Mouse (Mus musculus): ENCODE measurements around the gene Arhgef12.

The Arhgef12 gene

GRCm38 (mm10) chr9:43076163-43076562 lies 30.9 kb downstream of the Arhgef12 start:
- no peak for DNase-seq (ENCODE audit: low spot score in 2 of 2)

GRCm38 (mm10) chr9:43074611-43075010 lies 32.4 kb downstream of the Arhgef12 start:
- no peak for DNase-seq (ENCODE audit: low spot score in 2 of 2)

- no peak for DNase-seq (ENCODE audit: low spot score in 2 of 2)
These were observed 35.3 kb downstream of the Arhgef12 start for GRCm38 (mm10) chr9:43071741-43072140.

DNA sequence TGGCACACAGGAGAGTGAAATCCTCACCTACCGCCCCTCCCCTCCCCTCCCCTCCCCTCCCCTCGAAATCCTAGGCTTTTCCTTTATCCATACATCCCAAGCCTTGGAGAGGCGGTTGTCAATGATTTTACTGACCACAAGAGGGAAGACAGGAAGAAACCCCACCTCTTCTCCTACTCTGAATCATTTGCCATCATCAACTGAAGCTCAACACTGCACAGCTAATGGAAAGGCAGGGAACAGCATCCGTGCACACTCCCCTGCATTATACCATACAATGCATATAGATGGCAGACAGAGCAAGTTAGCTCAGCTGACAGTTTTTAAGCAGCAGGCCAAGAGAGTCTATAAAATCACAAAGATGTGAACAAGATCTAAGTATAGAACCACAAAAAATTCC lies 35.9 kb downstream of the Arhgef12 start:
- no peak for DNase-seq (ENCODE audit: low spot score in 2 of 2)

DNA sequence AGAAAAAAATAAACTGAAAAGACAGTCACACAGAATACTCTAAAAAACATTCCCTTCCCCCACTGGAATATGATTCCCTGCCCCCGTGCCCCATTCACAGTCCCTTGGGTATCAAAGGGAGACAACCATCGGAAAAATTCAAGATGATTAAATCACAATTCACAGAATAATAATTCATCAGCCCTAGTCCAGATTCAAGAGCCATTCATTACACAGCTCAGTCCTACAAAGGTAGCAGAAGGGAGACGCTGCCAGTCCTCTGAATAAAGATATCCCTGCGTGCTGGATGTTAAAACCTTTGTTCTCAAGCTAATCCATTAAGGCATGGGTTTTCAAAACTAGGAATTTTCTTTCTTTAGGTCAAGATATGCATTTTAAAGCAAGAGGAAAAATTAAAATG lies 36.5 kb downstream of the Arhgef12 start:
- no peak for DNase-seq (ENCODE audit: low spot score in 2 of 2)

- DNase-seq (ENCODE audit: low spot score in 2 of 2) = no peak
These were observed 36.9 kb downstream of the Arhgef12 start for GRCm38 (mm10) chr9:43070153-43070552.

DNA sequence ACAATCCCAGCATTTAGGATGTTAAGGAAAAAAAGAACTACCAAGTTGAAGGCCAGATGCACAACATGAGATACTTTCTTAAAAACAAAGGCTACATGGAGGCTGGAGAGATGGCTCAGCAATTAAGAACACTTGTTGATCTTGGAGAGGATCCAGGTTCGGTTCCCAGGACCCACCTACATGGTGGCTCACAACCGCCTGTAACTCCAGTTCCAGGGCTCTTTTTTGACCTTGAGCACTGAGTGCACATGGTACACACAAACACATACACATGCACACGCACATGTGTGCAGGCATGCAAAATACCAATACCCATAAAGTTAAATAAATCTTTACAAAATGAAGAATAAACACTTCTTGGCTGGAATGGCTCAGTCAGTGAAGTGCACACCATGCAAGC lies 39.1 kb downstream of the Arhgef12 start:
- DNase-seq (ENCODE audit: low spot score in 2 of 2) = no peak

DNA sequence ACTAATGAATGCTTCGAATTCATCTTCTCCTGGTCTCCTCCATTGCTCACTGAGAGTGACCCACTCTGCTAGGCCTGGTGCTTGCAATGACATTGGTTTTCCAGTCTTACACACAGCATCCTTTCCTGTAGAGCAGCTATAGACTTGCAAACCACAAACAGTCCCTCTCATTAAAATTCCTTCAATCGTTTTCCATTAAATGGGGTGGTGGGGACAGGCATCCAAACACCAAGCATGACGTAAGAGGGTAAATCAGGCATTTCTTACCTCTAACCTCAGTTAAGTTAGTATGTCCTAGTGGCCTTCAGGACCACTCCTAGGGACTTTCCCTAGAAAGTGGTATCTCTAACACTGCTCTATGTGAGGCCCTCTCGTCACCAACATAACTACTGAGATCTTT lies 41.8 kb downstream of the Arhgef12 start:
- DNase-seq (ENCODE audit: low spot score in 2 of 2) = no peak

- no peak for DNase-seq (ENCODE audit: low spot score in 2 of 2)
These were observed 45.5 kb downstream of the Arhgef12 start for GRCm38 (mm10) chr9:43061545-43061944.

DNA sequence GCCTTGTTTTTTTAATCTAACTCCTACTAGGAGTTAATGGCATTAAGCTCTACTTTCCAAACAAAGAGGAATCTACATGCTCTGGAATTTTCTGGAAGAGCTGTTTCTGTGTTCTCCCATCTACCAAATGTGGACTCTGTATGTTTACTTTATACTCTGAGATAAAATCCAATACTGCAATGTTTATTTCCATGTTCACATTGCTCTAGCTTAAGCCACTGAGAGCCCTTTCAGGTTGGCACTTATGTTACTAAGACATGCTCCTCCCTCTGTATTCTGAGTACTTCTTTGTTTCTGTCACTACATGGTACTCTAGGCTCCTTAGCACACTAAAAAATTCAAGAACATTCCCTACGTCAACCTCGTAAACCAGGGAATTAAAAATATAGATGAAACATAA lies 56.6 kb downstream of the Arhgef12 start:
- DNase-seq (ENCODE audit: low spot score in 2 of 2) = no peak

- no peak for DNase-seq (ENCODE audit: low spot score in 2 of 2)
These were observed 62.6 kb downstream of the Arhgef12 start for GRCm38 (mm10) chr9:43044481-43044880.

- DNase-seq (ENCODE audit: low spot score in 2 of 2) = no peak
These were observed 68.6 kb downstream of the Arhgef12 start for GRCm38 (mm10) chr9:43038466-43038865.

DNA sequence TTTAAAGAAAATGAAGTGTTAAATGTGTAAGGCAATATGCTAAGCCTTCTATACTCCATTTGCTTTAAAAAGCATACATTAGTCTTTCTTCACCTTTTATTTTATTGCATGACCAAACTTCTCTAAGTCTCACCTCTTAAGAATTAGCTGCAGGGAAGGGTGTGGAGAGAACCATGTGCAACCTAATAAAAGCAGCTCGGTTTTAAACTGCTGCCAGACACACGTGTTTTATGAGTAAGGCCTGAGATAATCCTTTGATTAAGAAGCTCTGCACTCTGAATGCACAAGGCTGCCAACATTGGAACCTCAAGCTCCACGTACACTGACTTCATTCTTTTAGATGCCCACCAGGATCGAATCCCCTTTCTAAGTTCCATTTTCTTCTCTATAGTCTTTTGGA lies 71.8 kb downstream of the Arhgef12 start:
- DNase-seq (ENCODE audit: low spot score in 2 of 2) = no peak

- DNase-seq (ENCODE audit: low spot score in 2 of 2) = no peak
These were observed 72.8 kb downstream of the Arhgef12 start for GRCm38 (mm10) chr9:43034273-43034672.

DNA sequence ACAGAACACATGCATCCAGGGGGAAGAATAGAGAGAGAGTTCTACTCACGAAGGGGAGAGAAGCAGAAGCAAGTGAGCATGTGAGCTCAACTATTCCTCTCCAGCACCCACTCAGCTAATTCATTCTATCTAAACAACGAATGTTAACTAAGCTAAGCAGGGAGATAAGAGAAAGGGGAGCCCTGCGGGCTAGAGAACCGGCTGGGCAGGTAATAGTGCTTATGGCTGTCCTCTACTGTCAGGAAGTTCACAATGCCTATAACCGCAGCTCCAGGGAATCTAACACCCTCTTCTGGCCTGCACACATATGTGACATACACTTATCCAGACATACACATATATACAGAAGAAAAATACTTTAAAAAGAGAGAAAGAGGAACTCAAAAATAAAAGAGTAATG lies 79.3 kb downstream of the Arhgef12 start:
- DNase-seq (ENCODE audit: low spot score in 2 of 2) = no peak

GRCm38 (mm10) chr9:43021515-43022251 lies 85.4 kb downstream of the Arhgef12 start:
- peak; percentile 40 to 56 for DNase-seq (ENCODE audit: low spot score in 2 of 2)

DNA sequence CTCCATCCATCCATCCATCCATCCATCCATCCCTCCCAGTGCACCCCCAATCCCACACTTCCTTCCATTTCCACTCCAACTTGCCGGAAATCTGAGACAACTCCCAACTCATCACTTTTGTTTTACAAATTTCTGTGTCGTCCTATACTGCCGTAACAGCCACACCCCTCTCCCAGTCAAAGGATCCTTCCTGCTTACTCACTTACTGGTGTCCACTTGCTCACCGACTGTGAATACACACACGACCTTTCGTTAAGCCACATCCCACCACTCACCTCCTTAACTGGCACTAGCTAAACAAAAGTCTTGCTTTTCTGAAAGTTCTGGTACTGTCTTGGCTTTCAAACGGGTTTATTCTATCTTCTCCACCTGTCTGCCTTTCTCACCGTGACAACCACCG lies 87.4 kb downstream of the Arhgef12 start:
- DNase-seq (ENCODE audit: low spot score in 2 of 2) = no peak

- no peak for DNase-seq (ENCODE audit: low spot score in 2 of 2)
These were observed 91.3 kb downstream of the Arhgef12 start for GRCm38 (mm10) chr9:43015786-43016185.

- no peak for DNase-seq (ENCODE audit: low spot score in 2 of 2)
These were observed 91.7 kb downstream of the Arhgef12 start for GRCm38 (mm10) chr9:43015366-43015765.

DNA sequence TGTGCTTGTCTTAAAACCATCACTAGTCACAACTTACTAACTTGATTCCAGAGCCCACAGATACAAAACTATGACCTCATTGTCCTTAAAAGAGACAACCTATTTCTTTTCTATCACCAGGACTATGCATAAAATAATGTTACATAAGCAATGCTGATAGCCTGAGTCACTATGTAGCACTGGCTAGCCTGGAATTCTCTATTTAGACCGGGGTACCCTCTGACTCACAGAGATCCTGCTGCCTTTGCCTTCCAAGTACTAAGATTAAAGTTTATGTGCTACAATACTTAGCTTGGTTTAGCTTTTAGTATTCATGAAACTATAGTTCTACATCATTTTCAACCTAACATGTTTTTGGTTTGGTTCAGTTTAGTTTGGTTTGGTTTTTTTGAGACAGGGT lies 92.2 kb downstream of the Arhgef12 start:
- no peak for DNase-seq (ENCODE audit: low spot score in 2 of 2)

GRCm38 (mm10) chr9:43012541-43012940 lies 94.5 kb downstream of the Arhgef12 start:
- no peak for DNase-seq (ENCODE audit: low spot score in 2 of 2)

DNA sequence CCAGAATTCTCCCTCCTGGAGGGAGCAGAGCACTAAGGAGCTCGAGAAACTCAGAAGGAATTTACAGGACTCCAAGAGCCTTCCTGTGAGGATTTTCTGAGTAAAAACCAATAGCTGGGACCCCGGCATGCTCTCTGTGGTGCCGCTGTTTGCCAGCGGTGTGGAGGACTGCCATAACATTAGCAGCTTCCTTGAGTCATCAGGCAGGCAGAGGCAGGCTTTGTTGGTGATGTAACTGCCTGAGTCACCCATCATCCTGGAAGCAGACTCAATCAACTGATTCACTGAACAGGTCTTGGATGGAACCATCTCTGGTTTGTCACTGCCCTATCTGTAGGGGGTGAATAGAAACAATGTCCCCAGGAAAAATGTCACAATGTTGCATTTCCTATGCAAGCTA lies 96.0 kb downstream of the Arhgef12 start:
- peak; percentile 50 to 62 for DNase-seq (ENCODE audit: low spot score in 2 of 2)

DNA sequence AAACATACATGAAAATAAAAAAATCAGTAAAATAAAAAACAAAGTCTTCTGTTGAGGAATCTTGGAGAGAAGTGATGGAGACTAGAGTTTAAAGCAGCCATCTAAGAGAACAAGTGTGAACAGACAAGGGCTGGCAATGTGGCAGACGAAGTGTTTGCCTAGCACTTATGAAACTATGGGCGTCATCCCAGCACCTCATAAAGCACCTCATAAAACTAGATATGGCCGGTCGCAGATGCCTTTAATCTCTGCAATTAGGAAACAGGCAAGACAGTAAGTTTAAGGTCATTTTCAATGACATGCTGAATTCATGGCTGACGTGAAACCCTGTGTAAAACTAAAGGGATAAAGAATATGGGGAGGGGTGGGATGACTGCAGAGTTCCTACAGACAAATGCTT lies 103.2 kb downstream of the Arhgef12 start:
- no peak for DNase-seq (ENCODE audit: low spot score in 2 of 2)

GRCm38 (mm10) chr9:43003017-43003416 lies 104.0 kb downstream of the Arhgef12 start:
- DNase-seq (ENCODE audit: low spot score in 2 of 2) = no peak

All from left cerebral cortex, adult 9 months (tissue).